Mouse (Mus musculus) megakaryocyte, embryonic 14.5 days (primary cell): ENCODE results near the gene Ank3.

Experiments
- FLI1 ChIP-seq: IDR thresholded peaks from 2 replicates; pipeline ENCODE4 v1.6.1; 2012; ENCODE audit warnings: low read length, inconsistent platforms, mixed read lengths
- GATA1 ChIP-seq: IDR thresholded peaks from 3 replicates; pipeline ENCODE4 v1.6.1; 2012; ENCODE audit warnings: mixed read lengths, low read length, inconsistent platforms, borderline replicate concordance

DNA sequence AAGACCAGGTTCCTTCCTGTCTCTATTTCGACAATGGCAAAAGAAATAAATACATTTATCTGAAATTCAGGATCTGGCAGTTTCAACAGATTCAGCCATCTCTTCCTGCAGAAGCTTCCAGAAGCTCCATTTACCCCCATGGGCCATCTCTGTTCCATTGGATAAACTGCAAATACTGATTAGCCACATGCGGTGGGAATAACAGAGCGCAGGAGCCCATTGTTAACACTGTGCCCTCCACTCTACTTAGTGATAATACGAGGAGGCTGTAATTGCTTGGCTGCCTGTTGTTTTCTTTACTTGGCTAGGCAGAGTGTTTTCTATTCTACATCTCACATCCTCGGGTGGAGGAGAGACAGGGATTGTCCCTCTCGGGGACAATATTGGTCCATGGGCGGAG, 174.5 kb downstream of the Ank3 start:
- no peak for TF ChIP-seq GATA1
- TF ChIP-seq FLI1: no peak
